Mouse (Mus musculus): ENCODE measurements around the gene Vgll4. TPM values are rescaled to one million over a fixed set of nuclear protein-coding genes. Genes with fewer than 3 reads are reported as not detected.

Vgll4 gene
- polyA plus RNA-seq, 2 experiments: 4.6 to 5.5 TPM

GRCm38 (mm10) chr6:114904818-114905217 is 65.0 kb downstream of the Vgll4 start:
- no peaks in the 10 kb centered on the region for H3K9me3 ChIP-seq (ENCODE audit: control insufficient read depth, low read length)
- H3K36me3 ChIP-seq (replicated peaks; ENCODE audit: control insufficient read depth, insufficient read depth, low read depth): no peaks in the 10 kb centered on the region; the same call in 1 of the 2 replicates
- H3K27me3 ChIP-seq (ENCODE audit: control insufficient read depth, insufficient read depth, low read length): no peaks in the 10 kb centered on the region
- no peak overlapping the region for H3K9ac ChIP-seq (replicated peaks)
- no peak overlapping the region for H3K4me2 ChIP-seq (ENCODE audit: low read depth)
- H3K4me1 ChIP-seq (replicated peaks; ENCODE audit: control insufficient read depth in 2 of 2, insufficient read depth in 2 of 2, low read length in 1 of 2): peaks cover 48 to 58% of the 10 kb centered on the region in 2 experiments
- 73% methylated on average over 3 of the region's 3 CpGs for WGBS (ENCODE audit: insufficient replicate concordance)
- no peak for DNase-seq (ENCODE audit: low read depth in 3 of 3, low spot score in 3 of 3)
- TF ChIP-seq EP300 (IDR thresholded peaks at IDR 0.05; ENCODE audit: low read depth): no peak
- TF ChIP-seq CTCF (IDR thresholded peaks at IDR 0.05; ENCODE audit: low read depth): no peak
- no peak for ATAC-seq (ENCODE audit: insufficient read depth)
- H3K27ac ChIP-seq: no peak overlapping the region
- H3K4me3 ChIP-seq (ENCODE audit: insufficient read depth in 1 of 2, low read depth in 2 of 2, low read length in 2 of 2): no peak overlapping the region

GRCm38 (mm10) chr6:114904233-114904632 is 65.6 kb downstream of the Vgll4 start:
- peaks cover 50 to 64% of the 10 kb centered on the region in 2 experiments for H3K4me1 ChIP-seq (replicated peaks; ENCODE audit: control insufficient read depth in 2 of 2, insufficient read depth in 2 of 2, low read length in 1 of 2)
- ATAC-seq (ENCODE audit: insufficient read depth): no peak

GRCm38 (mm10) chr6:114901921-114902320 is 67.9 kb downstream of the Vgll4 start:
- WGBS (ENCODE audit: insufficient replicate concordance): 31% methylated on average over 4 of the region's 4 CpGs
- H3K4me2 ChIP-seq (ENCODE audit: low read depth): peak overlapping the region; percentile 70
- no peaks in the 10 kb centered on the region for H3K27me3 ChIP-seq (ENCODE audit: control insufficient read depth, insufficient read depth, low read length)
- peaks cover 46 to 61% of the 10 kb centered on the region in 2 experiments for H3K4me1 ChIP-seq (replicated peaks; ENCODE audit: control insufficient read depth in 2 of 2, insufficient read depth in 2 of 2, low read length in 1 of 2)
- H3K4me3 ChIP-seq (ENCODE audit: insufficient read depth in 1 of 2, low read depth in 2 of 2, low read length in 2 of 2): no peak overlapping the region
- no peaks in the 10 kb centered on the region for H3K9me3 ChIP-seq (ENCODE audit: control insufficient read depth, low read length)
- TF ChIP-seq EP300 (IDR thresholded peaks at IDR 0.05; ENCODE audit: low read depth): no peak
- TF ChIP-seq CTCF (IDR thresholded peaks at IDR 0.05; ENCODE audit: low read depth): no peak
- peak overlapping the region; percentile 56 for H3K9ac ChIP-seq (replicated peaks)
- H3K36me3 ChIP-seq (replicated peaks; ENCODE audit: control insufficient read depth, insufficient read depth, low read depth): no peaks in the 10 kb centered on the region
- ATAC-seq (ENCODE audit: insufficient read depth) (no peak; the same call in 1 of the 2 replicates), DNase-seq (ENCODE audit: low read depth in 3 of 3, low spot score in 3 of 3) (no peak)
- H3K27ac ChIP-seq: peak overlapping the region; percentile 88

More at GRCm38 (mm10) chr6:114904233-114904632, 65.6 kb downstream of the Vgll4 start:
- Histone ChIP-seq H3K4me3 (ENCODE audit: insufficient read depth in 1 of 2, low read depth in 2 of 2, low read length in 2 of 2) (no peak overlapping the region), H3K9me3 (ENCODE audit: control insufficient read depth, low read length) (no peaks in the 10 kb centered on the region), H3K27ac (no peak overlapping the region), H3K27me3 (ENCODE audit: control insufficient read depth, insufficient read depth, low read length) (no peaks in the 10 kb centered on the region), H3K36me3 (replicated peaks; ENCODE audit: control insufficient read depth, insufficient read depth, low read depth) (no peaks in the 10 kb centered on the region; the same call in 1 of the 2 replicates), H3K4me2 (ENCODE audit: low read depth) (no peak overlapping the region), H3K9ac (replicated peaks) (no peak overlapping the region)
- 42% methylated on average over 6 of the region's 6 CpGs for WGBS (ENCODE audit: insufficient replicate concordance)
- no peak for TF ChIP-seq CTCF (IDR thresholded peaks at IDR 0.05; ENCODE audit: low read depth)
- TF ChIP-seq EP300 (IDR thresholded peaks at IDR 0.05; ENCODE audit: low read depth): no peak
- no peak for DNase-seq (ENCODE audit: low read depth in 3 of 3, low spot score in 3 of 3)

- WGBS (ENCODE audit: insufficient replicate concordance): 6% methylated on average over 12 of the region's 12 CpGs
- H3K9ac ChIP-seq (replicated peaks): peak overlapping the region; percentile 56
- peak overlapping the region; percentile 20 to 45 for H3K4me3 ChIP-seq (ENCODE audit: insufficient read depth in 1 of 2, low read depth in 2 of 2, low read length in 2 of 2)
- DNase-seq (ENCODE audit: low read depth in 3 of 3, low spot score in 3 of 3) (peak; percentile 60 to 73 (median 67)), ATAC-seq (ENCODE audit: insufficient read depth) (peak; percentile 89)
- H3K4me2 ChIP-seq (ENCODE audit: low read depth): peak overlapping the region; percentile 70
- peaks cover 46 to 58% of the 10 kb centered on the region in 2 experiments for H3K4me1 ChIP-seq (replicated peaks; ENCODE audit: control insufficient read depth in 2 of 2, insufficient read depth in 2 of 2, low read length in 1 of 2)
- no peaks in the 10 kb centered on the region for H3K9me3 ChIP-seq (ENCODE audit: control insufficient read depth, low read length)
- TF ChIP-seq EP300 (IDR thresholded peaks at IDR 0.05; ENCODE audit: low read depth) (peak; percentile 74), CTCF (IDR thresholded peaks at IDR 0.05; ENCODE audit: low read depth) (no peak)
- H3K36me3 ChIP-seq (replicated peaks; ENCODE audit: control insufficient read depth, insufficient read depth, low read depth): no peaks in the 10 kb centered on the region
- no peaks in the 10 kb centered on the region for H3K27me3 ChIP-seq (ENCODE audit: control insufficient read depth, insufficient read depth, low read length)
- peak overlapping the region; percentile 88 for H3K27ac ChIP-seq
Observed at GRCm38 (mm10) chr6:114901321-114901824, 68.4 kb downstream of the Vgll4 start.

GRCm38 (mm10) chr6:114900194-114900593 is 69.6 kb downstream of the Vgll4 start:
- no peak for ATAC-seq (ENCODE audit: insufficient read depth)

More at GRCm38 (mm10) chr6:114900194-114900593, 69.6 kb downstream of the Vgll4 start:
- Histone ChIP-seq H3K27ac (peak overlapping the region; percentile 88), H3K4me1 (replicated peaks; ENCODE audit: control insufficient read depth in 2 of 2, insufficient read depth in 2 of 2, low read length in 1 of 2) (peaks cover 38 to 51% of the 10 kb centered on the region in 2 experiments), H3K36me3 (replicated peaks; ENCODE audit: control insufficient read depth, insufficient read depth, low read depth) (no peaks in the 10 kb centered on the region), H3K4me3 (ENCODE audit: insufficient read depth in 1 of 2, low read depth in 2 of 2, low read length in 2 of 2) (no peak overlapping the region), H3K9ac (replicated peaks) (peak overlapping the region; percentile 14; the same call in 1 of the 2 replicates), H3K4me2 (ENCODE audit: low read depth) (peak overlapping the region; percentile 70), H3K27me3 (ENCODE audit: control insufficient read depth, insufficient read depth, low read length) (no peaks in the 10 kb centered on the region), H3K9me3 (ENCODE audit: control insufficient read depth, low read length) (no peaks in the 10 kb centered on the region)
- TF ChIP-seq EP300 (IDR thresholded peaks at IDR 0.05; ENCODE audit: low read depth) (no peak), CTCF (IDR thresholded peaks at IDR 0.05; ENCODE audit: low read depth) (no peak)
- 62% methylated on average over 10 of the region's 10 CpGs for WGBS (ENCODE audit: insufficient replicate concordance)
- DNase-seq (ENCODE audit: low read depth in 3 of 3, low spot score in 3 of 3): no peak

Data from liver, embryonic 14.5 days (tissue).